Mouse (Mus musculus) hindbrain, embryonic 10.5 days (tissue): ENCODE data around the gene Synj2. TPM values are rescaled to one million over a fixed set of nuclear protein-coding genes. Genes with fewer than 3 reads are reported as not detected.
A peak's percentile ranks its signal among the peaks of the same experiment; 100 is the strongest.
"Not testable (repeated sequence)": the region's sequence is repeated elsewhere in the genome, so short reads cannot be mapped to it uniquely, and the experiment has no call there.

ENCODE experiments used
- DNase-seq: peaks from one replicate; pipeline ENCODE4 v3.0.0-alpha.2; 2017; ENCODE audit warnings: low spot score
- H3K27ac ChIP-seq: fragments of 300-500 bp; sonication (generic); 2 replicates; pipeline ENCODE4 v1.5.1; 2016; ENCODE audit warnings: mild to moderate bottlenecking, moderate library complexity
- H3K27me3 ChIP-seq: fragments of 300-500 bp; sonication (generic); 2 replicates; pipeline ENCODE4 v1.6.1; 2016; ENCODE audit warnings: mild to moderate bottlenecking; ENCODE audit not compliant: poor library complexity, insufficient read depth, severe bottlenecking
- H3K36me3 ChIP-seq: fragments of 300-500 bp; sonication (generic); 2 replicates; pipeline ENCODE4 v1.6.1; 2016; ENCODE audit warnings: mild to moderate bottlenecking, moderate library complexity
- H3K4me1 ChIP-seq: fragments of 300-500 bp; sonication (generic); replicated peaks from 2 replicates; pipeline ENCODE4 v1.6.1; 2016; ENCODE audit warnings: mild to moderate bottlenecking
- H3K4me3 ChIP-seq: fragments of 300-500 bp; sonication (generic); 2 replicates; pipeline ENCODE4 v1.5.1; 2016; ENCODE audit warnings: mild to moderate bottlenecking, moderate library complexity
- H3K9me3 ChIP-seq: fragments of 300-500 bp; sonication (generic); 2 replicates; pipeline ENCODE4 v1.6.1; 2016; ENCODE audit warnings: mild to moderate bottlenecking, moderate library complexity
- WGBS: fragments of 180-500 bp; shearing (Covaris S2); methylation state at CpG from one replicate; pipeline ENCODE4 v1.1.7; 2016; 5-methylcytosine and 5-hydroxymethylcytosine counted together
- polyA plus RNA-seq: library from polyadenylated mRNA; unstranded; fragments of >200 nt; fragmentation: Nextera tagmentation; extraction: Ambion mirVana; gene quantifications from 2 replicates; pipeline ENCODE4 v1.2.1, GENCODE M21; 2016

Synj2 gene
- polyA plus RNA-seq, 1 experiment from 2014 or later, result 1.6 TPM

- H3K36me3 ChIP-seq, result no peaks in the 10 kb centered on the region
- H3K4me1 ChIP-seq, result peaks cover 17% of the 10 kb centered on the region
- no peak overlapping the region for H3K4me3 ChIP-seq
- no peaks in the 10 kb centered on the region for H3K9me3 ChIP-seq
- no peaks in the 10 kb centered on the region for H3K27me3 ChIP-seq
- DNase-seq, result no peak
- no peak overlapping the region for H3K27ac ChIP-seq
- 83% methylated on average over 11 of the region's 11 CpGs for WGBS
These were observed 67.5 kb downstream of the Synj2 start for GRCm38 (mm10) chr17:6008590-6008989.

GRCm38 (mm10) chr17:6009606-6010005 is 68.5 kb downstream of the Synj2 start:
- DNase-seq, result no peak
- WGBS, result 92% methylated on average over 4 of the region's 4 CpGs
- H3K27ac ChIP-seq, result no peak overlapping the region
- peaks cover 17% of the 10 kb centered on the region for H3K4me1 ChIP-seq
- H3K27me3 ChIP-seq, result no peaks in the 10 kb centered on the region
- H3K4me3 ChIP-seq, result no peak overlapping the region
- no peaks in the 10 kb centered on the region for H3K36me3 ChIP-seq
- H3K9me3 ChIP-seq, result no peaks in the 10 kb centered on the region

GRCm38 (mm10) chr17:6013079-6013478 is 72.0 kb downstream of the Synj2 start:
- Histone ChIP-seq H3K36me3 (no peaks in the 10 kb centered on the region), H3K4me3 (no peak overlapping the region), H3K27me3 (no peaks in the 10 kb centered on the region), H3K27ac (no peak overlapping the region), H3K4me1 (peaks cover 4% of the 10 kb centered on the region), H3K9me3 (no peaks in the 10 kb centered on the region)
- WGBS, result 85% methylated on average over 4 of the region's 4 CpGs
- DNase-seq, result no peak

GRCm38 (mm10) chr17:6014985-6015384 is 73.9 kb downstream of the Synj2 start:
- H3K27me3 ChIP-seq, result no peaks in the 10 kb centered on the region
- no peaks in the 10 kb centered on the region for H3K9me3 ChIP-seq
- no peak for DNase-seq
- WGBS, result 87% methylated on average over 4 of the region's 4 CpGs
- H3K36me3 ChIP-seq, result no peaks in the 10 kb centered on the region
- peaks cover 4% of the 10 kb centered on the region for H3K4me1 ChIP-seq
- H3K27ac ChIP-seq, result no peak overlapping the region
- no peak overlapping the region for H3K4me3 ChIP-seq

GRCm38 (mm10) chr17:6016213-6016780 is 75.2 kb downstream of the Synj2 start:
- Histone ChIP-seq H3K27ac (no peak overlapping the region), H3K9me3 (no peaks in the 10 kb centered on the region), H3K4me3 (no peak overlapping the region), H3K27me3 (no peaks in the 10 kb centered on the region), H3K4me1 (peaks cover 7% of the 10 kb centered on the region), H3K36me3 (no peaks in the 10 kb centered on the region)
- WGBS, result 78% methylated on average over 7 of the region's 7 CpGs
- no peak for DNase-seq

- WGBS, result 66% methylated on average over 12 of the region's 12 CpGs
- no peak overlapping the region for H3K4me3 ChIP-seq
- H3K9me3 ChIP-seq, result no peaks in the 10 kb centered on the region
- peaks cover 8% of the 10 kb centered on the region for H3K4me1 ChIP-seq
- H3K27ac ChIP-seq, result no peak overlapping the region
- DNase-seq, result no peak
- H3K36me3 ChIP-seq, result no peaks in the 10 kb centered on the region
- no peaks in the 10 kb centered on the region for H3K27me3 ChIP-seq
These were observed 76.2 kb downstream of the Synj2 start for GRCm38 (mm10) chr17:6017268-6017667.

GRCm38 (mm10) chr17:6018348-6018747 is 77.3 kb downstream of the Synj2 start:
- no peaks in the 10 kb centered on the region for H3K9me3 ChIP-seq
- 81% methylated on average over 4 of the region's 4 CpGs for WGBS
- H3K27ac ChIP-seq, result no peak overlapping the region
- H3K4me3 ChIP-seq, result no peak overlapping the region
- no peak for DNase-seq
- no peaks in the 10 kb centered on the region for H3K27me3 ChIP-seq
- no peaks in the 10 kb centered on the region for H3K36me3 ChIP-seq
- H3K4me1 ChIP-seq, result peaks cover 8% of the 10 kb centered on the region

GRCm38 (mm10) chr17:6019776-6020175 is 78.7 kb downstream of the Synj2 start:
- peak; percentile 21 for DNase-seq

GRCm38 (mm10) chr17:6020636-6021035 is 79.6 kb downstream of the Synj2 start:
- no peaks in the 10 kb centered on the region for H3K36me3 ChIP-seq
- no peaks in the 10 kb centered on the region for H3K27me3 ChIP-seq
- H3K4me1 ChIP-seq, result peaks cover 8% of the 10 kb centered on the region
- no peak overlapping the region for H3K27ac ChIP-seq
- DNase-seq, result no peak
- no peaks in the 10 kb centered on the region for H3K9me3 ChIP-seq
- WGBS, result 63% methylated on average over 7 of the region's 7 CpGs
- no peak overlapping the region for H3K4me3 ChIP-seq

More at GRCm38 (mm10) chr17:6019776-6020175, 78.7 kb downstream of the Synj2 start:
- Histone ChIP-seq H3K27me3 (no peaks in the 10 kb centered on the region), H3K9me3 (no peaks in the 10 kb centered on the region), H3K36me3 (no peaks in the 10 kb centered on the region), H3K4me3 (no peak overlapping the region), H3K27ac (no peak overlapping the region), H3K4me1 (peaks cover 8% of the 10 kb centered on the region)
- 77% methylated on average over 2 of the region's 2 CpGs for WGBS

- 62% methylated on average over 5 of the region's 5 CpGs for WGBS
- not testable (repeated sequence) for H3K4me3 ChIP-seq, H3K36me3 ChIP-seq, H3K4me1 ChIP-seq, H3K9me3 ChIP-seq, DNase-seq, H3K27me3 ChIP-seq
- H3K27ac ChIP-seq, result peak overlapping the region; percentile 75
These were observed 80.3 kb downstream of the Synj2 start for GRCm38 (mm10) chr17:6021374-6021789.

GRCm38 (mm10) chr17:6025831-6026230 is 84.8 kb downstream of the Synj2 start:
- WGBS, result 85% methylated on average over 7 of the region's 7 CpGs
- no peaks in the 10 kb centered on the region for H3K36me3 ChIP-seq
- no peak overlapping the region for H3K27ac ChIP-seq
- no peaks in the 10 kb centered on the region for H3K9me3 ChIP-seq
- no peak overlapping the region for H3K4me3 ChIP-seq
- DNase-seq, result no peak
- no peaks in the 10 kb centered on the region for H3K27me3 ChIP-seq
- H3K4me1 ChIP-seq, result 0 out of 2 replicates have a peak, but pooled peaks cover 4% of the 10 kb centered on the region

GRCm38 (mm10) chr17:6035661-6036060 is 94.6 kb downstream of the Synj2 start:
- 39% methylated on average over 8 of the region's 8 CpGs for WGBS
- no peaks in the 10 kb centered on the region for H3K36me3 ChIP-seq
- no peak overlapping the region for H3K27ac ChIP-seq
- H3K9me3 ChIP-seq, result no peaks in the 10 kb centered on the region
- no peaks in the 10 kb centered on the region for H3K27me3 ChIP-seq
- no peaks in the 10 kb centered on the region for H3K4me1 ChIP-seq
- DNase-seq, result no peak
- no peak overlapping the region for H3K4me3 ChIP-seq

GRCm38 (mm10) chr17:6036458-6036857 is 95.4 kb downstream of the Synj2 start:
- no peaks in the 10 kb centered on the region for H3K4me1 ChIP-seq
- no peak overlapping the region for H3K4me3 ChIP-seq
- WGBS, result 88% methylated on average over 8 of the region's 8 CpGs
- H3K9me3 ChIP-seq, result no peaks in the 10 kb centered on the region
- H3K27me3 ChIP-seq, result no peaks in the 10 kb centered on the region
- no peaks in the 10 kb centered on the region for H3K36me3 ChIP-seq
- no peak overlapping the region for H3K27ac ChIP-seq
- DNase-seq, result no peak

GRCm38 (mm10) chr17:6036872-6037271 is 95.8 kb downstream of the Synj2 start:
- Histone ChIP-seq H3K4me3 (no peak overlapping the region), H3K9me3 (no peaks in the 10 kb centered on the region), H3K4me1 (no peaks in the 10 kb centered on the region), H3K36me3 (peaks cover 3% of the 10 kb centered on the region; the same call in 1 of the 2 replicates), H3K27me3 (no peaks in the 10 kb centered on the region), H3K27ac (no peak overlapping the region)
- WGBS, result 92% methylated on average over 11 of the region's 11 CpGs
- no peak for DNase-seq
